Mouse (Mus musculus): Measurements from ENCODE around the gene Pfkfb3.

DNA sequence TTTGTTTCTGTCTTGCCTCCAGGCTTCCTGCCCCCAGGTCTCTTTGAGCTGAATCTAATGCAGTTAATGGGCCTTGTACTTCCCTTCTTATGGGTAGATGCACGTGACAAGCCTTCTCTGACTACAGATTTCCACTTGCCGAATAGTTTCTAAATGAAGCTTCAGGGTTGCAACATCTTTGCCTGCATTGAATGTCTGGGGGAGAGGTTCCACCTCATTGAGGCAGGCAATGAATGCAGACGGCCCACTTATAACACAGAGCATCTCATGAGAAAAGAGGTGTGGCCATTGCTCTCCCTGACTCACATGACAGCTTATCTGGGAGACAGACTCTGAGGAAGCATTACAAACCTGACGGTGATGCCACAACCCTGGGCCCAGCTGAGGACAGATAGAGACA is 112.0 kb downstream of the Pfkfb3 start:
- TF ChIP-seq CTCF (IDR thresholded peaks at IDR 0.05; ENCODE audit: low read depth) (no peak), EP300 (IDR thresholded peaks at IDR 0.05; ENCODE audit: low read depth) (no peak)
